Mouse (Mus musculus): Measurements from ENCODE around the gene Endod1. TPM values are rescaled to one million over a fixed set of nuclear protein-coding genes. Genes with fewer than 3 reads are reported as not detected.
"Not testable (repeated sequence)": the region's sequence is repeated elsewhere in the genome, so short reads cannot be mapped to it uniquely, and the experiment has no call there.

Gene Endod1
- total RNA-seq, 2 experiments from 2014 or later: 15.4 to 18.1 TPM

- DNase-seq (ENCODE audit: low spot score in 2 of 2): peak; percentile 73 to 85
Observed at GRCm38 (mm10) chr9:14380386-14381285, 671 bp downstream of the Endod1 start.

GRCm38 (mm10) chr9:14379769-14380385 lies 1.4 kb downstream of the Endod1 start:
- no peak for DNase-seq (ENCODE audit: low spot score in 2 of 2)

GRCm38 (mm10) chr9:14378151-14378550 lies 3.2 kb downstream of the Endod1 start:
- DNase-seq (ENCODE audit: low spot score in 2 of 2): no peak

- no peak for DNase-seq (ENCODE audit: low spot score in 2 of 2)
Observed at GRCm38 (mm10) chr9:14376149-14376548, 5.2 kb downstream of the Endod1 start.

- no peak for DNase-seq (ENCODE audit: low spot score in 2 of 2)
Observed at GRCm38 (mm10) chr9:14372440-14372839, 8.9 kb downstream of the Endod1 start.

GRCm38 (mm10) chr9:14369271-14369670 lies 12.0 kb downstream of the Endod1 start:
- DNase-seq (ENCODE audit: low spot score in 2 of 2): no peak

- DNase-seq (ENCODE audit: low spot score in 2 of 2): no peak
Observed at GRCm38 (mm10) chr9:14367850-14368249, 13.5 kb downstream of the Endod1 start.

GRCm38 (mm10) chr9:14365481-14366125 lies 15.7 kb downstream of the Endod1 start:
- DNase-seq (ENCODE audit: low spot score in 2 of 2): no peak

- DNase-seq (ENCODE audit: low spot score in 2 of 2): no peak
Observed at GRCm38 (mm10) chr9:14364719-14365118, 16.6 kb downstream of the Endod1 start.

GRCm38 (mm10) chr9:14363540-14363939 lies 17.8 kb downstream of the Endod1 start:
- no peak for DNase-seq (ENCODE audit: low spot score in 2 of 2)

GRCm38 (mm10) chr9:14362068-14362768 lies 19.1 kb downstream of the Endod1 start:
- DNase-seq (ENCODE audit: low spot score in 2 of 2): no peak

GRCm38 (mm10) chr9:14357033-14357432 lies 24.3 kb downstream of the Endod1 start:
- no peak for DNase-seq (ENCODE audit: low spot score in 2 of 2)

GRCm38 (mm10) chr9:14354852-14355251 lies 26.5 kb downstream of the Endod1 start:
- no peak for DNase-seq (ENCODE audit: low spot score in 2 of 2)

GRCm38 (mm10) chr9:14352337-14352736 lies 29.0 kb downstream of the Endod1 start:
- DNase-seq (ENCODE audit: low spot score in 2 of 2): no peak

GRCm38 (mm10) chr9:14350787-14351186 lies 30.5 kb downstream of the Endod1 start:
- no peak for DNase-seq (ENCODE audit: low spot score in 2 of 2)

GRCm38 (mm10) chr9:14349380-14349779 lies 31.9 kb downstream of the Endod1 start:
- no peak for DNase-seq (ENCODE audit: low spot score in 2 of 2)

- no peak for DNase-seq (ENCODE audit: low spot score in 2 of 2)
Observed at GRCm38 (mm10) chr9:14348416-14348815, 32.9 kb downstream of the Endod1 start.

- not testable (repeated sequence) for DNase-seq (ENCODE audit: low spot score in 2 of 2)
Observed at GRCm38 (mm10) chr9:14345866-14346265, 35.4 kb downstream of the Endod1 start.

- peak; percentile 34 to 46 for DNase-seq (ENCODE audit: low spot score in 2 of 2)
Observed at GRCm38 (mm10) chr9:14342041-14342668, 39.2 kb downstream of the Endod1 start.

GRCm38 (mm10) chr9:14338701-14339100 lies 42.6 kb downstream of the Endod1 start:
- DNase-seq (ENCODE audit: low spot score in 2 of 2): no peak

- no peak for DNase-seq (ENCODE audit: low spot score in 2 of 2)
Observed at GRCm38 (mm10) chr9:14336901-14337300, 44.4 kb downstream of the Endod1 start.
